Mouse (Mus musculus): ENCODE data around the gene Aaed1.
A peak's percentile ranks its signal among the peaks of the same experiment; 100 is the strongest.
"Not testable (repeated sequence)": the region's sequence is repeated elsewhere in the genome, so short reads cannot be mapped to it uniquely, and the experiment has no call there.

Aaed1 gene

GRCm38 (mm10) chr13:64309036-64309435 is 3.5 kb downstream of the Aaed1 start:
- no peak for DNase-seq (ENCODE audit: low read depth, low spot score)

DNA sequence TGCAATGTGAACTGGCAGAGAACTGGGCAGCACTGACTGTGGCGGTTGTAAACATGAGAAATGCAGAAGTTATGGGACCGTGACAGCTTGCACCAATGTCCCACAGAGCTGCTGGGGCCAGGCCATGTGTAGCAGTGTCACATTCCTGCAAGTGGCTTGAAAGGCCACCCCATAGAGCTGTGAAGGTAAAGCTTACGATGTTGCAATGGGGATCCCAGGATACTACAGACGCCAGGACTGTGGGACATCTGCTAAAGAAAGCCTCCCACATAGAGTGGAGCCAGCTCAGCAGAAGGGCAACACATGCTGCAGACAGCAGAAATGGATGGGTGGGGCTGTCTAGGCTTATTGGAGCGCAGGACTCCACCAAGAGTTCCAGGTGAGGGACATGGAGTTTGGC is 5.0 kb downstream of the Aaed1 start:
- DNase-seq (ENCODE audit: low read depth, low spot score): no peak

- peak; percentile 80 for DNase-seq (ENCODE audit: low read depth, low spot score)
Observed at GRCm38 (mm10) chr13:64306078-64306477, 6.4 kb downstream of the Aaed1 start.

- no peak for DNase-seq (ENCODE audit: low read depth, low spot score)
Observed at GRCm38 (mm10) chr13:64299069-64299468, 13.4 kb downstream of the Aaed1 start.

DNA sequence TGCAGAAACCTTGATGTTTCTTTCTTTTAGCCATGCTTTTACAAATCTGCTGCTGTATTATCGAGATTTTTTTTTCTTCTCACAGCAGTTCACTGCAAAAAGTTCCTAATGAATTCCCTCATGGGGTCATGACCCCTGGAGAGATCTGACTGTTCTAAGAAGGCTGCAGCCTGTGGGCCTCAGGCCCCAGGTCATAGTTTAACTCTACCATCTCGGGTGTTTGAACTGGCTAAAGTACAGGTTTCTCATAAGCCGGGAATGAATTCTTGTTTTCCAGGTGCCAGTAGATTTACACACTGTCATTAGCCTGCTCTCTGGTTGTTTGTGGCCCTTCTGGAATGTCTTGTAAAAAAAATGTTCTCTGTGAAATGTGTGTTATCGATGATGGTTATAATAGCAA is 25.7 kb downstream of the Aaed1 start:
- DNase-seq (ENCODE audit: low read depth, low spot score): no peak

DNA sequence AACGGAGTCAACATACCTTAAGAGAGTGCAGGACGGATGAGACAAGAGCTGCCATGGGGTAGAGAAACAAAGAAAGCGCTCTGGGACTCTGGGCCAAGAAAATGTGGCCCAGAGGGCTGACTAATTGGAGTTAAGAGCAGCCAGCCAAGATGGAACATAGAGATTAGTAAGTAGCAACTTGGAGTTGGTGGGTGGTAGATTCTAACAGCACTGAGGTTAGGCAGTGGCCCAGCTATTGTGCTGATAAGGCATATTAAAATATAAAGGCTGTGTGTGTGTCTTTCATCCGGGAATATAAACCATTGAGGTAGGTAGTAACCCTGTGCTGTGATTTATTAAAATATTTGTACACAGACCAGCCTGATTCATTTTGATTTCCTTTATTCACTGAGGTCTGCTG is 26.2 kb downstream of the Aaed1 start:
- DNase-seq (ENCODE audit: low read depth, low spot score): no peak

DNA sequence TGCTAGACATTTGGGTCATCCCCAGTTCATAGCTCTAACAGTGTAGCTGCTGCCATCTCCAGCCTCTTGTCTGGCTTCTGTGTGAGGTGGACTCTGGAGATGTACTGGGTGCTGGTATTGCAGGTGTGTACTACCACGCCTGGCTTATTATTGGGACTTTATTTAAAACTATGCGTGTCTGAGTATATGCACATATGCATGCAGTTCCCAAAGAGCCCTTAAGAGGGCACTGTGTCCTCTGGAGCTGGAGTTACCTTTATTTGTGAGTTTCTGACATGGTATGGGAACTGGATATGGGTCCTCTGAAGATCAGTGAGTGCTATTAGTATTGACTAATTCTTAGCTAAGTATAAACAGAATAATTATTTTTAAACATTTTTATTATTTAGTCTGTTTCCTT is 27.8 kb downstream of the Aaed1 start:
- peak; percentile 16 for DNase-seq (ENCODE audit: low read depth, low spot score)

DNA sequence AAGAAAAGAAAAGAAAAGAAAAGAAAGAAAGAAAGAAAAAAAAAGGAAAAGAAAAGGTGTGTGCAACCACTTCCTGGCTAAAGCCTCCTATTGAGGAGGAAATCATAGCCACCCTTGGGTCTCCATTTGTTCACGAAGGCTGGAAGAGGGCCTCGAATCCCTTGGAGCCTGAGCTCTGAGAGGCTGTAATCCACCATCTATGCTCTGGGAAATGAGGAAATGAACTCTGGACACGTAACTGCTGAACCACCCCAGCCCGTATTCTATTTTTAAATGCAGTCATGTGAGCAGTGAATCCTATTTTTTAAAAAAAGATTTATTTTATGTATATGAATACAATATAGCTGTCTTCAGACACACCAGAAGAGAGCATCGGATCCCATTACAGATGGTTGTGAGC is 31.6 kb downstream of the Aaed1 start:
- no peak for DNase-seq (ENCODE audit: low read depth, low spot score)

- no peak for DNase-seq (ENCODE audit: low read depth, low spot score)
Observed at GRCm38 (mm10) chr13:64275754-64276127, 36.8 kb downstream of the Aaed1 start.

DNA sequence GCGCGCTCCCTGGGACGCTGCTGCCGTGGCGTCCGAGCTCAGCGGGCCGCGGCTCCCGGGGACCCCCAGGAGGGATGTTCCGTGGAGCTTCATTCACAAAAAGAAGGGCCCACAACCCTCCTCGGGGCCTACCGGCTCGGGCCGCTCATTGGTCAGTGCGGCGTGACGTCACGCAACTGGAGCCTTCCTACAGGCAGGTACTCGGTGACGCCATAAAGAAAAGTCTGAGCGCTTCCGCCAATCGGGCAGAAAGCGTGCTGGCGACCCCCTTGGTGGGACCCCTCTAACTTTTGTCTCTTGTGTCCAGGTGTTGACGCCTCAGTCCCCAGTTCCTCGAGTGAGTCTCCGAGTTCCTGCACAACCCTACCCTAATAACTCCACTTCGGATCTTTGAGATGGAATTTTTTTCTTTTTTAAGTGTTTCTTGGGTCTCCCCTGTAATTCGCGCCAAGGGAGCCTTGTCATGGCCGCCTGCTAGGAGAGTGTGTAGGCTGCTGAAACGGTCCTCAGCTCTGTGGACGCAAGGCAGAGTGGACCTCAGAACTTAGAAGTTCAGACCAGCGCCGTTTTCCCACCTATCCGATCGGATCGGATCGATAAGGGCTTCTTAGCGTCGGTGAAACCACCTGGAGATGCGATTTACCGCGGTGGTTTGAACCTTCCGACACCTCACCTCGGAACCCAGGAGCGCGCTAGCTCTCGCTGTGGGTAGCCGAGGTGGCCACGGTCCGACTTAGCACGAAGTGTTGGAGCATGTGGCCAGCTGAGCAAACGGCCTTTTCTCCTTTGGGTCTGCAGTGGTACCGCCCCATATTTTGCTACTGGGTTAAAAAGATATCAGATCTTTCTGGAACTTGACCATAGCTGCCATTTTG is 37.4 kb downstream of the Aaed1 start, which contains the start of gene Cdc14b:
Gene Cdc14b, minus strand, starts transcription at position 412 of the 875 bp plus-strand sequence.
- peak; percentile 95 for DNase-seq (ENCODE audit: low read depth, low spot score)

DNA sequence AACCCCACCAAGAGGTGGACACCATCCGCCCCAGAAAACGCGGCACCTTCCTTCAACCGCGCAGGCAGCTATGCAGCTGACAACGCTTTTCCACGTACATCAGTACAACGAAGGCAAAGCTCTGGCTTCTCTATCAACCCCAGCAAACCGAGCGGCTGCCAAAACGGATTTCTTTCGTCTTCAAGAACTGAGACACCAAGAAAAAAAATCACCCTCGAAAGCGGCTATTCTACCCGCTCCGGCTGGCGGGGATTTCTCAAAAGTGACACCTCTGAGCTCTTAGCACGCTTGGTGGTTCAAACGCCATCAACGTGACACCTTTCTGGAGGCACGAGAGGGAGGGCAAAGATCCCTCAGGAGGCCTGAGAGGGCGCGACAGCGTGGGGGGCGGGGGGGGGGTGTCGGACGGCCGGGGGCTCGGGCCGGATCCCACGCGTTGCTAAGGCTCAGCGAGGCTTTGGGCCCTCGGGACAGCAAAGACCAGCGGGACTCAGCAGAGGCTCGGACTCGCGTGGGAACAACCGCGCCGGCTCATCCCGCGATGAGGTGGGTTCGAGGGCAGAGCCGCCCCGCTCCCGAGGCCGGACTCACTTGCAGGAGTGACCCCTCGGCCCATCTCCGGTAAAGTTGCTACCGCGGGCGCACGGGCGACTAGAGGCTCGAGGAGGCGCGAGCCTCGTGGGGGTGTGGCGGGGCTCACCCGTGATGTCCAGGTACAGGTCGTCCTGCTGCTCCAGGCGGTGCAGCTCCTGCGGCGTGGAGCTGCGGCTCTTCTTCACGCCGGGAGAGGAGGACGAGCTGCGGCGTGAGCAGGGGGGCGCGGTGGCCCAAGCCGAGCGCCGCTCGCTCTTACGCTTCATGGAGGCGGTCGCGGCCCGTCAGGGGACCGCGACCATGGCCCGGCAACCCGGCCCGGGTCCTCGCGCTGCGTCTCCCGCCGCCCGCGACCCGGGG is 38.3 kb downstream of the Aaed1 start:
- DNase-seq (ENCODE audit: low read depth, low spot score): peak; percentile 45

DNA sequence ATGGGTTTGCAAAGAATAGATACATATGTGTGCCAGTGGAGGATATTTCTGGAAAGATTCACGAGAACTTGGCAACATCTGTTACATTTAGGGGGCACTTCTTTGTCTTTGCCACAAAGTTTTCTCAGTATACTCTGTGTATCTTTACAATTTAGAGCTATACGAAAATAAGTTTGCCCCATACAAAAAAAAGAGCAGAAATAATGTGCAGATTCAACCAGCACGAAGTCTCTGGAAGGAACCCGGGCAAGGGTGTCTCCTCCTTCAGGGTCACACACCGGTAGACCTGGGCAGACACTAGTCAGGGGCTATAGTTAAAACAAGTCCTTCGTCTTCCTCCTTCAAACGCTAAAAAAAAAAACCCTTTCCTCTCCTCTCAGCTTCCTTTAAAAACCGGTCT is 39.2 kb downstream of the Aaed1 start:
- no peak for DNase-seq (ENCODE audit: low read depth, low spot score)

DNA sequence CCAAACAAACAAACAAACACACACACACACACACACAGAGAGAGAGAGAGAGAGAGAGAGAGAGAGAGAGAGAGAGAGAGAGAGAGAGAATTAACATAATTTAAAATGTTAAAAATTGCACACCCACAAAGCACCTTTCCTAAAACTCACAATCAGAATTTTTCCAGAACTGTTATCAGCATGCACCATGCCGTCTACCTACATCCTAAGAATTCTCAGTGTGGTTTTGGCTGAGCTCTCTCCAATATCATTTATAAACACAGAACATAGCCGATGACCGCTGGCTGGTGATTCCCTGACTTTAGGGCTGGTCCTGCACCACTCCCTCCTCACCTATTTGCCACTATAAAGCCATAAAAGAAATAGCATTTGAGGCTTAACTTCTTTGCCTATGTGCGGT is 44.1 kb downstream of the Aaed1 start:
- DNase-seq (ENCODE audit: low read depth, low spot score): no peak

- no peak for DNase-seq (ENCODE audit: low read depth, low spot score)
Observed at GRCm38 (mm10) chr13:64267151-64267550, 45.4 kb downstream of the Aaed1 start.

- no peak for DNase-seq (ENCODE audit: low read depth, low spot score)
Observed at GRCm38 (mm10) chr13:64264586-64264985, 47.9 kb downstream of the Aaed1 start.

- no peak for DNase-seq (ENCODE audit: low read depth, low spot score)
Observed at GRCm38 (mm10) chr13:64259903-64260302, 52.6 kb downstream of the Aaed1 start.

- DNase-seq (ENCODE audit: low read depth, low spot score): no peak
Observed at GRCm38 (mm10) chr13:64258516-64258821, 54.0 kb downstream of the Aaed1 start.

GRCm38 (mm10) chr13:64257814-64258515 is 54.5 kb downstream of the Aaed1 start:
- peak; percentile 20 for DNase-seq (ENCODE audit: low read depth, low spot score)

GRCm38 (mm10) chr13:64257010-64257813 is 55.3 kb downstream of the Aaed1 start:
- no peak for DNase-seq (ENCODE audit: low read depth, low spot score)

DNA sequence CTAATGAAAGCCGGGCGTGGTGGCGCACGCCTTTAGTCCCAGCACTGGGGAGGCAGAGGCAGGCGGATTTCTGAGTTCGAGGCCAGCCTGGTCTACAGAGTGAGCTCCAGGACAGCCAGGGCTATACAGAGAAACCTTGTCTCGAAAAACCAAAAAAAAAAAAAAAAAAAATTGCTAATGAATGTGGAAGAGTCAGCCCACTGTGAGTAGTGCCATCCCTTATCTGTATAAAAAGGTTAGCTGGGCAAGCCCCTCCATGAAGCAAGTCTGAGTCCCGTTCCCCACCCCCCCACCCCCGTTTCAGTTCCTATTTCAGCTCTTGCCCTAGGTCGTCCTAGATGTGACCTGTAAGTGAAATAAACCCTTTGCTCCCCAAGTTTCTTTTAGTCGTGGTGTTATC is 58.3 kb downstream of the Aaed1 start:
- DNase-seq (ENCODE audit: low read depth, low spot score): not testable (repeated sequence)

- DNase-seq (ENCODE audit: low read depth, low spot score): no peak
Observed at GRCm38 (mm10) chr13:64253697-64254096, 58.8 kb downstream of the Aaed1 start.

Data from mesoderm, embryonic 11.5 days (tissue).